Mouse (Mus musculus) heart, postnatal 4 days (tissue): ENCODE data around the gene Myh7. TPM values are rescaled to one million over a fixed set of nuclear protein-coding genes. Genes with fewer than 3 reads are reported as not detected.

Experiments
- DNase-seq: peaks from one replicate; pipeline ENCODE4 v3.0.0; 2021
- total RNA-seq, 2 experiments: library from RNA; stranded (reverse); gene quantifications; 2 replicates each; pipeline ENCODE4 v1.2.3; 2021

The Myh7 gene
- total RNA-seq, 2 experiments from 2014 or later, result 1,764 to 1,922 TPM

GRCm38 (mm10) chr14:54941024-54941978 is 53.1 kb downstream of the Myh7 start:
- peak; percentile 35 for DNase-seq

- DNase-seq, result no peak
Measured at GRCm38 (mm10) chr14:54940176-54940530, 54.3 kb downstream of the Myh7 start.

DNA sequence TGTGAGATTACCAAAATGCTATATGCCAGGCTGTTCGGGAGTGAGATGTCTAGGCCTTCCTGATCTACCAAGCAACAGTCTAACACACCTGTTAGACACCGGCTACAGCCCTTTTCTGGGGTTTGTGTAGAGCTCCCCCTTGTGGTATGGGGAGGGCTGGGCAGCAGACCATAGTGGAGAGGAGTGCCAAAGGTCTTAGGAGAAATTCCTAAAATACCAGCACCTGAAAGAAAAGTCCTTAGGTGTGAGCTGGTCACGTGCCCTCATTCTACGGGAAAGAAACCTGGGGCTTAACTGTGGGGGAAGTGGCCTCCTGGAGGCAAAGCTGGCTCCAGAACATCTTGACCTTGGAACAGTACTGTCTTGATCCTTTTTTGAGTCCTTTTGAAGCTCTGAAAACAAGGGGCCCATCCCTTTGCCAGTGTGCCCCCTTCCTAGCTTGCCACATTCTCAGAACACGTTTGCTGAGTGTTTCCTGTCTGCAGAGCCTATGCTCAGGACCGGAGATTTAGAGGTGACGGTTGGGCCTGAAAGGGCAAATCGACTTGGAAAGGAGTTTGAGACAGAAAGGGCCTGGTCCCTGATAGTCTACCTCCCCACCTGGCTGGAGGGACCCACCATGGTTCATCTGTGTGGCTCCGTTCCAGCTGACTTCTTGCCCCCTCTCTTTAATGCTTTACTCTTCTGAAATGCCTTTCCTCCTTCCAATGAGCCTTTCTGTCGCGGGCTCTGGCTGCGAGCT is 54.8 kb downstream of the Myh7 start:
- peak; percentile 84 for DNase-seq

DNA sequence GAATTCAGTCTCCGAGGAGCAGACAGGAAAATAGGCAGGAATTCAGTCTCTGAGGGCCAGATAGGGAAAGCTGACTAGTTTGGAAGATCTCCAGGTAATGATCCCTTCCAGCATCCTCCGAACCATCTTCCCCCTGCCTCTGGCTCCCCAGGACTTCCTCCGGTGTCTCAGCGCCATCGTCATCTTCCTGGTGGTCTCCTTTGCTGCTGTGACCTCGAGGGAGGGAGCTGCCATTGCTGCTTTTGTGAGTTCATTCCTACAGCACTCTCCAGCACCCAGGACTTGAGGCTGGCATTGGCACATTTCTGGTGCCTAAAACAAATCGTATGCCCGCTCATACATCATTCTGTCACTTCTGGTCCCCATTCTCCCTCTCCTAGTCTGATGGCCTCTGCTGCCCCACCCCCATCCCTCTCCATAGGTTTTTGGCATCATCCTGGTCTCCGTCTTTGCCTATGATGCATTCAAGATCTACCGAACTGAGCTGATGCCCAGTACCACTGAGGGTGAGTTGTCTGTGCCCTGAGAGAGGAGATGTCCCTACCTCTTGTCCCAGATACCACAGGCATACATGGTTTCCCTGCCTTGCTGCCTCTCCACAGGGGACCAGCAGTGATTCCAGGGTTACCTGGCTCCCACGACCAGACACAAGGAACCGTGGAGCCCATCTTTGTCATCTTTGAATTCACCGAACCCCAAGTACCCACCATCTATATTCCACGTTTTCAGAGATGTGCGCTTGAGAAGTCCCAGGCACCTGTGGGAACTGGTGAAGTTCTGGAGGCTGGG is 55.8 kb downstream of the Myh7 start:
- peak; percentile 74 for DNase-seq

DNA sequence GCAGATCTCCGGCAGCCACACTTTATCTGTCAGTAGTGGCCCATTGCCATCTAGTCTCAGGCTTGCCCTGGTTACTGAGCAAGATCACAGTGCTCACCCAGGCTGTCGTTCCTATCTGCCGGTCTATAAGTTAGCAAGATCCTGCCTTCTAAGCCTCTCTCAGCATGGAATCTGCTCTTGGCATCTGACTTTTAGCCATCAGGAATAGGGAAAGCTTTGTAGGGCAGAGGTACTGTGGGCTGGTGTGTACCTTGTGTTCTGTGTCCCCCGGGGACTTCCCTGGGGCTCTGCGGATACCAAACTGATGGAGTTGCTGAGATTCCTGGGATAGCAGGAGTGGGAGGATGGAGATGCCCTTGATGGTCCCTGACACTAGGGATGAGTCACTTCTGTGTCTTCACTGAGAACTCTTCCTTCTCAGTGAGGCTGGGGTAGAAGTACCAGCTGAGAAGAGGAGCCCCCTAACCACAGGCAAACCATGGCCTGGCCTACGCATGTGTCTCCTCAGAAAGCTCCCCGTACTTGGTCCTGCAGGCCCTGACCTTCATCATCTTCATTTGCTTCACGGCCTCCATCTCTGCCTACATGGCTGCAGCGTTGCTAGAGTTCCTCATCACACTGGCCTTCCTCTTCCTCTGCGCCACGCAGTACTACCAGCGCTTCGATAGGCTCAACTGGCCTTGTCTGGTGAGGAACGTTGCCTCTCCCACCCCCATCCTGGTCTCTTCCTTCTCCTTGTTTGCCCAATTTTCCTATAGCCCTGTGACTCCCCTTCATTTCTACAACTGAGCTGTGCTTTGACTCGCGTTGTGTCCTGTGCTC is 56.9 kb downstream of the Myh7 start:
- DNase-seq, result peak; percentile 62

GRCm38 (mm10) chr14:54936831-54937160 is 57.6 kb downstream of the Myh7 start:
- no peak for DNase-seq

- peak; percentile 52 for DNase-seq
Measured at GRCm38 (mm10) chr14:54935904-54936830, 58.3 kb downstream of the Myh7 start, which contains the start of gene Cmtm5. TSS of gene Cmtm5 (plus strand) at chr14:54936261.

DNA sequence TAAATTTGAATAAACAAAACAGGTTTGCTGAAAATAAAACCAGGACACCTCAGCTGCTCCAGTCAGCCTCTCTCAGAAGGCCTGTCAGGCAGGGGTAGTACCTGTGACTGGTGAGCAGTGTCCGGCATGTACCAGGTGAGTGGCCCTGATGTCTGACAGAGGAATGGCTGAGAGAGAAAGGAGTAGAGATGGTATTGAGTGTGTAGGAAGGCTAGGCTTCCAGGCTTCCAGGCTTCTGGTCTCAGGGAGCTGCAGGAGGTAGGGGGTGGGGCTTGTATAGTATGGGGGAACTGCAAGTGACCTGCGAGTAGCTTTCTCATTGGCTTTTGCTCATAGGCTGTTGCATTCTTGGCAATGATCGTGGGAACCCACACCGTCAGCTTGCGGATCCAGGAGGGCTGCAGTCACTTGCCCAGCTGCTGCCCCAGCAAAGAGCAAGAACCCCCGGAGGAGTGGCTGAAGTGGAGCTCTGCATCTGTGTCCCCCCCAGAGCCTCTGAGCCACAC is 61.7 kb downstream of the Myh7 start, which contains the start of gene Il25:
Gene Il25 (plus strand): TSS at position 51 of the 506 bp plus-strand sequence.
- DNase-seq, result no peak

DNA sequence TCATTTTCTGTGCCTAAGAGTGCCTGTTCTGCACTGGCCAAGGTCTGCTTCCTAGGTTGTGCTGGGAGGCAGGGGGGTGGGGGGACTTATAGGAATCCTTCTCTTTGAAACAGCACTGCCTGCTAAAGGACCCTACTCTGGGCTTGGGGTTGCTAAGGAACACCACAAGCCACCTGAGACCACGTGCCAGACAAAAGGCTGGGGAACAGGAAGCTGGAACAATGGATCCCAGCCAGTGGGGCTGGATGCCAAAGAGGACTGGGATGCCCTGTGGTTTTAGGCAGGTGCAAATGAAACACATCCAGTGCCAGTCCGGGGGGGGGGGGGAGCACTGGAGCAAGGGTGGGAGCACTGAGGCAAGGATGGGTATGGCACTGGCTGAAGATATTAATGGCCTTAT is 64.0 kb downstream of the Myh7 start:
- DNase-seq, result peak; percentile 59

DNA sequence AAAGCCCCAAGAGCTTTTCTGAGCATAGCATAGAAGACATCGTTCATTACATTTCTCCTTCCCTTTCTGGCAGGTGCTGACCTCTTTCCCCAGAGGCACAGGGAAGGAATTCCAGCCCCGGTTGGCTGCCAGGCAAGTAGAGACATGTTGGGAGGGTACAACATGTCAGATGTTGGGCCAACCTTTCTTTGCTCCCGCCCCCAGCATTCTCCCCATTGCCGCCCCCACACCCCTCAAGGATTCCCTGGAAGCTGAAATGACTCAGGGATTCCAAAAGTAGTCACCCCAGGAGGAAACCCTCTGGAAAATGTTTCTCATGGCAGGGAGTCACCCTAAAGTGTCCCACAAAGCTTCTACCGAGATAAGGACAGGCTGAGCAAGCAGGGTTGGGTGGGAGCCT is 64.6 kb downstream of the Myh7 start:
- no peak for DNase-seq

DNA sequence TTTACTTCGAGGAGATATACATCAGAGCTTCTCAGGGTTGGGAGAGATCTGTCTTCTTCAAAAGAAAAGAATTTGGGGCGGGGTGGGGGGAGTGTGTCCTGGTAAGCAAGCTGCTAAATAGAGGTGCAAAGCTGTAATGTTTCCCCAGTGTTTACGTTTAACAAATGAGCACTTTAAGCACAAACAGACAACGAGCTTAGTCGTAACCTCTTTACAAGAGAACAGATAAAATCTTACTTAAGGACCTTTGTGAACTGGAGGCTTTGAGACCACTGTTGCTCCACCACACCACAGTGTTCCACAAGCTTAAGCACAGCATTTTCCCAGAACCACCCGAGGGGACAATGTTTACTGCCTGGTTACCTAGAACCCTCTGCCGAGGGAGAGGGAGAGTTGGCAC is 67.1 kb downstream of the Myh7 start:
- no peak for DNase-seq

DNA sequence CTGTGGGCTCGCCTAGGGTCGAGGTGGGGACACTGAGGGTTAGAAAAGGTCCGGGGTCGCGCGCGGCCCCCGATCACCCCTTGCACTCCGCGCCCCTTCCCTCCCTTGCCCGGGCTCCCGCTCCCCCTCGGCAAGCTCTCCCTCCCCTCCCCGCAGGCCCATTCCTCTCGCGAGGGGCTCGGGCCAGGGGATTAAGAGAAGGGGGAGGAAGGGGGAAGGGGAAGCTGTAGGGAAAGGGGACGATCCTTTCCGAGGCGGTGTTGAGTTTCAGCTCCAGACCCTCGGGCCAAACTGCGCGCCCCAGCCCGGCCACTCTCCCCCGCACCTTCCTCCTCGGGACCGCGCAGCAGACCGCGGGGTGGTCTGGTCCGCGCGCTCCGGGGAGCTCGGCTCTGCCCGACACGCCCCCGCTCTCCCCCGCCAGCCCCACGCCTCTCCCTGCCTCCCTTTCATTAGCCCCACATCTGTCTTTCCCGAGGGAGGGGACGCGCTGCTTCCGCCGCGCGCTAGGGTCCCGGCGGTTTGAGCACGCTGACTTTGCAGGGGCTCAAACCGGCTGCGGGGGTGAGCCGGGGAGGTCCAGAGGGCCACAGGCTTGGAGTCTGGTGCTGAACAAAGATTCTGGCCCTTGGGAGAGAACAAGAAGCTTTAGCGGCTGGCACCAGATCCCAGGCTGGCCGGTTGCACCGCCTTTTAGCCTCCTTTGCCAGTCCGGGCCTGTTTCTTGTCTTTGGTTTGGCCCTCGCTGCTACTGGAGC is 67.8 kb downstream of the Myh7 start:
- DNase-seq, result peak; percentile 76

DNA sequence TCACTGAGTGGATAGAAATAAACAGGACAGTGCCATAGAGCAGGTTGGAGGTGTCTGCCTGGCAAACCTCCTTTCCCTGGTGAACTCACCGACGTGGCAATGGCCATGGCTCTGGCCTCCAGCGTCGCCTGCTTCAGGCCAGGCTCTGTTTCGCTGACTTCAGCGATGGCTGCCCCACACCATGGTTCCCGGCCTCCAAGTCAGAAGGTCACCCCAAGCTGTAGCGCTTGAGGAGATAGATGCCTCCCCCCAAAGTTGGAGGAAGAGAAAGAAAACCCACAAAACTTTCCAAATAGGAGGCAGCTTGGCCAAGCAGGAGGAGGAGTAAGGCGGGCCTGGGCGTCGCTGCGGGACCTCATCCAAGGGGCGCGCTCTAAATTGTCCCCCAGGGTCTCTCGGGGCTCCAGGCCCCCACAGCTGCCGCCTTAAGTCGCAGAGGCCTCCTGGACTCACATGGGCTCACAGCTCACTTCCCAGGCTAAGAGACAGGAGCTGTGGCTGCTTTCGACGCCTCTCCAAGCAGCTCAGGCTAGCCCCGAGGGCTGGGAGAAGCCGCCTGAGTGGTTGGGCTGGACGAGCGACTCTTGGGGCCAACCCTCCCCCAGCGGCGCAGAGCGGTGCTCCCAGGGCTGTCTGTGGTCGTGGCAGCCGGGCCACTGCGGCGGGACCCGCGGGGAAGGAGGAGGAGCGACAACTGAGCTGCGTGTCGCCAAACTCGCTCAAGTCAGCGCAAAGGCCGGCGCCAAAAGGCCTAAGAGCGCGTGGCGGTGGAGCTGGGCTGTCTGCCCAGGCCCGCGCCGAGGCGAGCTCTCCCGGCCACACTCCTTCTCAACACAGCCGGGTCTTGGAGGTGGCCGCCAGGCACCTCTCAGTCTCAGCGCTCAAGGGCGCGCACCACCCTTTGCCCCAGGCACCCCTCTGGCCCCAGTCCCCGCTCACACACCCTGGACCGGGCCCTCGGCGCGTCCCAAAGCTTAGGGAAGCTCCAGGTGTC is 68.8 kb downstream of the Myh7 start, which contains the start of gene Efs:
Gene Efs (minus strand): TSS at position 778 of the 994 bp plus-strand sequence.
- peak; percentile 77 for DNase-seq

DNA sequence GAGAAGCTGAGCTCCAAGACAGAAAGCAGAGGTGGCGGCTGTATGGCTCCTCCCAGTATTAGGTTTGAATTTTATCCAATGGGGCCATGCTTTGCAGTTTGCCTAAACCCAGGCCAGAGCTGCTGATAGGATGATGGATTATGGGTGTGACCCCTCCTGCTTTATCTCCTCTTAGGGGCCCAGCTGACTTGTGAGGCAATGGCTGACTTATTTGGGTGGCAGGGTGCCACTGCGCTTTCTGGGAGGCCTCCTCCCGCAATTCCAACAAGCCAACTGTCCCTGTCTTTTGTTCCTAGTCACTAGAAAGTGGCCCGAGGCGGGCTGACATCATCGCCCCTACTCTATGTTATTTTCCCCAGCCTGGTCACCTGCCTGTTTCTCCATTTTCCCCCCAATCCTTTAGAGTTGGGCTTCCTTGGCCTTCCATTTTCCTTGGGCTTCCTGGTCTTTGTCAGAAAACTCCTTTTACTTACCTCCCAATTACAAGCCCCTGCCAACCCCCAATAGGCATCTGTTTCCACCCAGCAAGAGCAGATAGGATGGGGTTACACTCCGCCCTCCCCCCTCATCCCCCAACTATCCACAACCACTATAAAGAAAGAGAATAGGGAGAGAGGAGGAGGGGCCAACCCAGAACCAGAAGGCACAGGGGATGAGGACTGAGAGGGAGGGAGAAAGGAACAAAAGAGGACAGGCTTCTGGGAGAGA is 69.6 kb downstream of the Myh7 start:
- DNase-seq, result peak; percentile 72
